Mouse (Mus musculus): ENCODE measurements around the gene Mvp. TPM values are rescaled to one million over a fixed set of nuclear protein-coding genes. Genes with fewer than 3 reads are reported as not detected.

Gene Mvp
- polyA plus RNA-seq, 1 experiment from 2014 or later, result 5.3 TPM

GRCm38 (mm10) chr7:126983113-126983512 is 31.3 kb downstream of the Mvp start:
- H3K4me3 ChIP-seq, result no peak overlapping the region
- H3K27me3 ChIP-seq, result no peaks in the 10 kb centered on the region
- WGBS, result 81% methylated on average over 7 of the region's 7 CpGs
- ATAC-seq (ENCODE audit: insufficient number of reproducible peaks, insufficient read depth, low FRiP score, low TSS enrichment, low read depth), result no peak
- H3K9ac ChIP-seq, result no peak overlapping the region
- H3K36me3 ChIP-seq, result peaks cover 35% of the 10 kb centered on the region
- H3K4me2 ChIP-seq, result no peak overlapping the region
- no peak overlapping the region for H3K27ac ChIP-seq
- no peaks in the 10 kb centered on the region for H3K4me1 ChIP-seq
- no peaks in the 10 kb centered on the region for H3K9me3 ChIP-seq

GRCm38 (mm10) chr7:126982054-126982453 is 32.4 kb downstream of the Mvp start:
- Histone ChIP-seq H3K27ac (no peak overlapping the region), H3K9me3 (no peaks in the 10 kb centered on the region), H3K36me3 (peaks cover 37% of the 10 kb centered on the region), H3K9ac (no peak overlapping the region), H3K4me3 (no peak overlapping the region), H3K4me2 (no peak overlapping the region), H3K27me3 (no peaks in the 10 kb centered on the region), H3K4me1 (peaks cover 2% of the 10 kb centered on the region)
- 88% methylated on average over 4 of the region's 4 CpGs for WGBS
- ATAC-seq (ENCODE audit: insufficient number of reproducible peaks, insufficient read depth, low FRiP score, low TSS enrichment, low read depth), result no peak

GRCm38 (mm10) chr7:126981601-126982000 is 32.8 kb downstream of the Mvp start:
- Histone ChIP-seq H3K4me2 (no peak overlapping the region), H3K9ac (no peak overlapping the region), H3K4me1 (peaks cover 5% of the 10 kb centered on the region), H3K4me3 (no peak overlapping the region), H3K36me3 (peaks cover 37% of the 10 kb centered on the region), H3K27ac (no peak overlapping the region), H3K27me3 (no peaks in the 10 kb centered on the region), H3K9me3 (no peaks in the 10 kb centered on the region)
- WGBS, result 85% methylated on average over 2 of the region's 2 CpGs
- ATAC-seq (ENCODE audit: insufficient number of reproducible peaks, insufficient read depth, low FRiP score, low TSS enrichment, low read depth), result no peak

- no peak overlapping the region for H3K9ac ChIP-seq
- peaks cover 10% of the 10 kb centered on the region for H3K4me1 ChIP-seq
- ATAC-seq (ENCODE audit: insufficient number of reproducible peaks, insufficient read depth, low FRiP score, low TSS enrichment, low read depth), result no peak
- no peak overlapping the region for H3K4me2 ChIP-seq
- H3K27me3 ChIP-seq, result no peaks in the 10 kb centered on the region
- WGBS, result 93% methylated on average over 6 of the region's 6 CpGs
- no peak overlapping the region for H3K4me3 ChIP-seq
- H3K27ac ChIP-seq, result no peak overlapping the region
- no peaks in the 10 kb centered on the region for H3K9me3 ChIP-seq
- peaks cover 37% of the 10 kb centered on the region for H3K36me3 ChIP-seq
Observed at GRCm38 (mm10) chr7:126978841-126979240, 35.6 kb downstream of the Mvp start.

- Histone ChIP-seq H3K9ac (peak overlapping the region; percentile 96), H3K36me3 (peaks cover 37% of the 10 kb centered on the region), H3K27ac (peak overlapping the region; percentile 97), H3K9me3 (no peaks in the 10 kb centered on the region), H3K4me2 (peak overlapping the region; percentile 89), H3K27me3 (no peaks in the 10 kb centered on the region), H3K4me3 (peak overlapping the region; percentile 85), H3K4me1 (peaks cover 10% of the 10 kb centered on the region)
- ATAC-seq (ENCODE audit: insufficient number of reproducible peaks, insufficient read depth, low FRiP score, low TSS enrichment, low read depth), result no peak
- WGBS, result 27% methylated on average over 14 of the region's 14 CpGs
Observed at GRCm38 (mm10) chr7:126976878-126977459, 37.5 kb downstream of the Mvp start.

GRCm38 (mm10) chr7:126975950-126976866 is 38.2 kb downstream of the Mvp start, which contains the start of gene Cdiptos:
Cdiptos (minus strand) TSS chr7:126976098.
- Histone ChIP-seq H3K27me3 (no peaks in the 10 kb centered on the region), H3K9ac (peak within 1 kb of the TSS; percentile 96), H3K4me2 (peak within 1 kb of the TSS; percentile 89), H3K36me3 (peaks cover 31% of the 10 kb centered on the region), H3K4me1 (peaks cover 10% of the 10 kb centered on the region), H3K27ac (peak within 1 kb of the TSS; percentile 97), H3K9me3 (no peaks in the 10 kb centered on the region), H3K4me3 (peak within 1 kb of the TSS; percentile 85)
- under 1% methylated on average over 55 of the region's 55 CpGs for WGBS
- peak; percentile 89 for ATAC-seq (ENCODE audit: insufficient number of reproducible peaks, insufficient read depth, low FRiP score, low TSS enrichment, low read depth)

GRCm38 (mm10) chr7:126975893-126975949 is 38.7 kb downstream of the Mvp start, which contains the start of gene Cdipt:
Cdipt (plus strand) TSS chr7:126975914.
- no peaks in the 10 kb centered on the region for H3K27me3 ChIP-seq
- peaks cover 10% of the 10 kb centered on the region for H3K4me1 ChIP-seq
- peaks cover 27% of the 10 kb centered on the region for H3K36me3 ChIP-seq
- ATAC-seq (ENCODE audit: insufficient number of reproducible peaks, insufficient read depth, low FRiP score, low TSS enrichment, low read depth), result no peak
- peak within 1 kb of the TSS; percentile 89 for H3K4me2 ChIP-seq
- peak within 1 kb of the TSS; percentile 85 for H3K4me3 ChIP-seq
- 0% methylated on average over 1 of the region's 1 CpGs for WGBS
- H3K9me3 ChIP-seq, result no peaks in the 10 kb centered on the region
- peak within 1 kb of the TSS; percentile 97 for H3K27ac ChIP-seq
- H3K9ac ChIP-seq, result peak within 1 kb of the TSS; percentile 96

GRCm38 (mm10) chr7:126975493-126975892 is 38.9 kb downstream of the Mvp start:
- no peak for ATAC-seq (ENCODE audit: insufficient number of reproducible peaks, insufficient read depth, low FRiP score, low TSS enrichment, low read depth)
- Histone ChIP-seq H3K4me3 (peak overlapping the region; percentile 85), H3K4me1 (peaks cover 10% of the 10 kb centered on the region), H3K4me2 (peak overlapping the region; percentile 89), H3K36me3 (peaks cover 26% of the 10 kb centered on the region), H3K27me3 (no peaks in the 10 kb centered on the region), H3K9me3 (no peaks in the 10 kb centered on the region), H3K9ac (peak overlapping the region; percentile 96), H3K27ac (peak overlapping the region; percentile 97; the same call in 1 of the 2 replicates)
- 8% methylated on average over 8 of the region's 8 CpGs for WGBS

GRCm38 (mm10) chr7:126967361-126967760 is 47.1 kb downstream of the Mvp start:
- ATAC-seq (ENCODE audit: insufficient number of reproducible peaks, insufficient read depth, low FRiP score, low TSS enrichment, low read depth), result no peak
- WGBS, result 58% methylated on average over 6 of the region's 6 CpGs
- Histone ChIP-seq H3K4me1 (no peaks in the 10 kb centered on the region), H3K27ac (no peak overlapping the region), H3K9me3 (no peaks in the 10 kb centered on the region), H3K36me3 (no peaks in the 10 kb centered on the region), H3K9ac (no peak overlapping the region), H3K4me2 (no peak overlapping the region), H3K27me3 (peaks cover 21% of the 10 kb centered on the region), H3K4me3 (no peak overlapping the region)

- WGBS, result 51% methylated on average over 3 of the region's 3 CpGs
- no peak for ATAC-seq (ENCODE audit: insufficient number of reproducible peaks, insufficient read depth, low FRiP score, low TSS enrichment, low read depth)
Observed at GRCm38 (mm10) chr7:126965568-126965967, 48.9 kb downstream of the Mvp start.

GRCm38 (mm10) chr7:126963548-126964286 is 50.7 kb downstream of the Mvp start:
- Histone ChIP-seq H3K9ac (no peak overlapping the region), H3K4me2 (peak overlapping the region; percentile 30), H3K27ac (no peak overlapping the region), H3K4me1 (no peaks in the 10 kb centered on the region), H3K36me3 (no peaks in the 10 kb centered on the region), H3K9me3 (no peaks in the 10 kb centered on the region), H3K27me3 (peaks cover 24% of the 10 kb centered on the region), H3K4me3 (no peak overlapping the region)
- WGBS, result 27% methylated on average over 19 of the region's 19 CpGs
- 0 out of 2 replicates have a peak, but pooled peaks have one; percentile 37 for ATAC-seq (ENCODE audit: insufficient number of reproducible peaks, insufficient read depth, low FRiP score, low TSS enrichment, low read depth)

More at GRCm38 (mm10) chr7:126965568-126965967, 48.9 kb downstream of the Mvp start:
- Histone ChIP-seq H3K27me3 (peaks cover 24% of the 10 kb centered on the region), H3K27ac (no peak overlapping the region), H3K4me1 (no peaks in the 10 kb centered on the region), H3K36me3 (no peaks in the 10 kb centered on the region), H3K4me2 (no peak overlapping the region), H3K9me3 (no peaks in the 10 kb centered on the region), H3K4me3 (no peak overlapping the region), H3K9ac (no peak overlapping the region)
